Mouse (Mus musculus) small intestine, adult 2 months (tissue): ENCODE measurements at regions not wholly inside any gene's neighbourhood (a gene's known extent, or its start where the extent isn't known, plus 50 kb on each side); places are given as distances from the start of the nearest gene placed in this dataset.

Experiments
- H3K27ac ChIP-seq: fragments of 200-500 bp; 2 replicates; pipeline ENCODE4 v1.5.1; 2012; ENCODE audit warnings: low read depth, low read length, control low read depth, inconsistent platforms; ENCODE audit not compliant: insufficient read depth
- H3K27me3 ChIP-seq: fragments of 200-500 bp; 2 replicates; pipeline ENCODE4 v1.6.1; 2012; ENCODE audit warnings: mild to moderate bottlenecking, moderate library complexity, low read length, inconsistent platforms; ENCODE audit not compliant: control insufficient read depth, insufficient read depth
- H3K36me3 ChIP-seq: fragments of 200-500 bp; 2 replicates; pipeline ENCODE4 v1.6.1; 2012; ENCODE audit warnings: mild to moderate bottlenecking, low read length, control low read depth, inconsistent platforms; ENCODE audit not compliant: control insufficient read depth, insufficient read depth
- H3K4me1 ChIP-seq: fragments of 200-500 bp; 2 replicates; pipeline ENCODE4 v1.6.1; 2012; ENCODE audit warnings: low read length, inconsistent platforms, mixed read lengths; ENCODE audit not compliant: control insufficient read depth, insufficient read depth, insufficient read length
- H3K4me3 ChIP-seq: fragments of 200-500 bp; 2 replicates; pipeline ENCODE4 v1.5.1; 2012; ENCODE audit warnings: low read depth, mild to moderate bottlenecking, control low read depth, inconsistent platforms, low read length, moderate library complexity
- CTCF ChIP-seq: fragments of 200-500 bp; IDR thresholded peaks from 2 replicates; pipeline ENCODE4 v1.5.1; 2012; ENCODE audit warnings: low read depth, mild to moderate bottlenecking, control low read depth, inconsistent platforms, low read length, moderate library complexity, mixed read lengths; ENCODE audit not compliant: insufficient replicate concordance, insufficient read length; ENCODE audit errors: extremely low read depth
- POLR2A ChIP-seq: fragments of 200-500 bp; IDR thresholded peaks from 2 replicates; pipeline ENCODE4 v1.6.1; 2012; ENCODE audit warnings: low read depth, mild to moderate bottlenecking, control low read depth, inconsistent platforms, low read length, moderate library complexity
- WGBS: fragments of 180-500 bp; shearing (Covaris S2); methylation state at CpG from one replicate; pipeline ENCODE4 v1.1.7; 2018; 5-methylcytosine and 5-hydroxymethylcytosine counted together

DNA sequence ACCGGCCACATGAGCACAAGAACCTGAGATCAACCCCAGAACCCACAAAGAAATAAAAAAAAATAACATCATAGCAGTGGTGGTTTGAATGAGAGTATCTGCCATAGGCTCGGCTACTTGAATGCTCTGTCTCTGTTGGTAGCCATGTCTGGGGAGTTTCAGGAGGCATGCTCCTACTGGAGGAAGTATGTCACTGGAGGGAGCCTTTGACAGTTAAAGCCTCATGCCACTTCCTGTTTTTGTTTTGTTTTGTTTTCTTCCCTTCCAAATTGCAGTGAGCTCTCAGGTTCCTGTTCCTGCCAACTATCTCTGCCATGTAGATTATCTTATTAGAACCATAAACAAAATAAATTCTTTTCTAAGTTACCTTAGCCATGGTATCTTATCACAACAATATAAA is 236.1 kb upstream of the Dynlrb2 start:
- 86% methylated on average over 2 of the region's 2 CpGs for WGBS
- Histone ChIP-seq H3K4me3 (no peak overlapping the region), H3K36me3 (no peaks in the 10 kb centered on the region), H3K27me3 (no peaks in the 10 kb centered on the region), H3K4me1 (peaks cover 37% of the 10 kb centered on the region; the same call in 1 of the 2 replicates), H3K27ac (peak overlapping the region; percentile 81)
- TF ChIP-seq CTCF (no peak), POLR2A (no peak)

- TF ChIP-seq POLR2A: no peak
- TF ChIP-seq CTCF: no peak
- 29% methylated on average over 9 of the region's 9 CpGs for WGBS
- peak overlapping the region; percentile 81 for H3K27ac ChIP-seq
Measured at GRCm38 (mm10) chr8:116268161-116268560, 236.6 kb upstream of the Dynlrb2 start.

GRCm38 (mm10) chr8:116267021-116267420 is 237.8 kb upstream of the Dynlrb2 start:
- WGBS: 83% methylated on average over 4 of the region's 4 CpGs
- no peaks in the 10 kb centered on the region for H3K27me3 ChIP-seq
- peaks cover 44% of the 10 kb centered on the region; the same call in 1 of the 2 replicates for H3K4me1 ChIP-seq
- H3K4me3 ChIP-seq: no peak overlapping the region
- H3K27ac ChIP-seq: peak overlapping the region; percentile 86; the same call in 1 of the 2 replicates
- TF ChIP-seq POLR2A: no peak
- no peak for TF ChIP-seq CTCF
- H3K36me3 ChIP-seq: no peaks in the 10 kb centered on the region

More at GRCm38 (mm10) chr8:116268161-116268560, 236.6 kb upstream of the Dynlrb2 start:
- Histone ChIP-seq H3K36me3 (no peaks in the 10 kb centered on the region), H3K27me3 (no peaks in the 10 kb centered on the region), H3K4me3 (no peak overlapping the region), H3K4me1 (peaks cover 41% of the 10 kb centered on the region; the same call in 1 of the 2 replicates)

DNA sequence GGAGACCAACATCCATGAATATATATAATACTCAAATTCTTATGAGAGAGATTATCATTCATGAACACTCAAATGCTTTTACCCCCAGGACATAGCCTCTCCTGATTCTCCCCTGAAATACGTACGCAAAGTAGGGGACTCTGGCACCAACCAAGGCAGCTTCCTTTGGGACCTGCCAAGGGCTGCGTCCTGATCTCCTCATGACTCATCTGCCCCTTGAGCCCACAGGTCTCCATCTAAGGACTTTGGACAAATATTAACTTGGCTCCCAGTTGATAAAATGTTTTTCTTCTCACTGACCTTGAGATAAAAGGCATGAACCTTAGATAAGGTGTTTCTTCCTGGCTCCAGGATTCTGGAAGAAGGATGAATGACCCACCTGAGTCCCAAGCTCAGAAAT is 239.2 kb upstream of the Dynlrb2 start:
- Histone ChIP-seq H3K27ac (peak overlapping the region; percentile 86), H3K4me1 (peaks cover 40% of the 10 kb centered on the region; the same call in 1 of the 2 replicates), H3K27me3 (no peaks in the 10 kb centered on the region), H3K4me3 (no peak overlapping the region), H3K36me3 (no peaks in the 10 kb centered on the region)
- TF ChIP-seq CTCF (no peak), POLR2A (no peak; the same call in 1 of the 2 replicates)
- 25% methylated on average over 3 of the region's 3 CpGs for WGBS

DNA sequence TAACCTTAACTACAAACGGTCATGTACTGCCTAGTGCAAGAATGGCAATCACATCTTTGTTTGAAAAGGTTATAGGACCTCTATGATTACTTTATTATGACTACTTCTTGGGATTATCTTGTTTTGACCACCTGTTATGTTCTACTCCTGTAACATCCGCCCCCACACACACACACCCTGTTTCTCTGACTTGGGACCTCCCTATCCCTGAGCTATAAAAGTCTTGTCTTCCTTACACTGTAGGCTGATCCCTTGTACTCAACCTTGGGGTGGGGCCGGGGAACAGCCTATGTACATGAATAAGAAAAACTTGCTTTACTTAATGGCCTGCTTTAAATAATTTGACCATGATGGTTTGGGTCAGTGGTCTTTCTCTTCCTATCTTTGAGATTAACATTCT is 240.7 kb upstream of the Dynlrb2 start:
- Histone ChIP-seq H3K27ac (peak overlapping the region; percentile 74), H3K4me1 (peaks cover 40% of the 10 kb centered on the region; the same call in 1 of the 2 replicates), H3K27me3 (no peaks in the 10 kb centered on the region), H3K4me3 (no peak overlapping the region), H3K36me3 (no peaks in the 10 kb centered on the region)
- 28% methylated on average over 3 of the region's 3 CpGs for WGBS
- TF ChIP-seq POLR2A: no peak
- no peak for TF ChIP-seq CTCF

GRCm38 (mm10) chr8:116261286-116261685 is 243.5 kb upstream of the Dynlrb2 start:
- Histone ChIP-seq H3K4me1 (peaks cover 20% of the 10 kb centered on the region; the same call in 1 of the 2 replicates), H3K27ac (no peak overlapping the region), H3K27me3 (no peaks in the 10 kb centered on the region), H3K4me3 (no peak overlapping the region), H3K36me3 (no peaks in the 10 kb centered on the region)
- no peak for TF ChIP-seq CTCF
- no peak for TF ChIP-seq POLR2A
- 75% methylated on average over 2 of the region's 2 CpGs for WGBS

- TF ChIP-seq CTCF: no peak
- no peak for TF ChIP-seq POLR2A
- Histone ChIP-seq H3K27ac (no peak overlapping the region), H3K4me3 (no peak overlapping the region), H3K36me3 (no peaks in the 10 kb centered on the region), H3K4me1 (no peaks in the 10 kb centered on the region; the same call in 1 of the 2 replicates), H3K27me3 (no peaks in the 10 kb centered on the region)
- WGBS: 73% methylated on average over 5 of the region's 5 CpGs
Measured at GRCm38 (mm10) chr8:116255398-116255797, 249.4 kb upstream of the Dynlrb2 start.
